Mouse (Mus musculus) midbrain, embryonic 10.5 days (tissue): Measurements from ENCODE around the gene Ppp1ca. TPM values are rescaled to one million over a fixed set of nuclear protein-coding genes. Genes with fewer than 3 reads are reported as not detected.

Experiments
- DNase-seq: peaks from one replicate; pipeline ENCODE4 v3.0.0-alpha.2; 2017; ENCODE audit warnings: low spot score
- H3K27ac ChIP-seq: fragments of 300-500 bp; sonication (generic); replicated peaks from 2 replicates; pipeline ENCODE4 v1.5.1; 2016; ENCODE audit warnings: mild to moderate bottlenecking
- H3K27me3 ChIP-seq: fragments of 300-500 bp; sonication (generic); 2 replicates; pipeline ENCODE4 v1.6.1; 2016; ENCODE audit warnings: low read depth, mild to moderate bottlenecking; ENCODE audit not compliant: poor library complexity, severe bottlenecking
- H3K36me3 ChIP-seq: fragments of 300-500 bp; sonication (generic); 2 replicates; pipeline ENCODE4 v1.6.1; 2016; ENCODE audit warnings: mild to moderate bottlenecking, moderate library complexity
- H3K4me1 ChIP-seq: fragments of 300-500 bp; sonication (generic); 2 replicates; pipeline ENCODE4 v1.6.1; 2016
- H3K4me3 ChIP-seq: fragments of 300-500 bp; sonication (generic); 2 replicates; pipeline ENCODE4 v1.5.1; 2016; ENCODE audit warnings: mild to moderate bottlenecking, moderate library complexity
- H3K9me3 ChIP-seq: fragments of 300-500 bp; sonication (generic); replicated peaks from 2 replicates; pipeline ENCODE4 v1.6.1; 2016; ENCODE audit warnings: mild to moderate bottlenecking
- WGBS: fragments of 180-500 bp; shearing (Covaris S2); methylation state at CpG from one replicate; pipeline ENCODE4 v1.1.7; 2016; 5-methylcytosine and 5-hydroxymethylcytosine counted together
- polyA plus RNA-seq: library from polyadenylated mRNA; unstranded; fragments of >200 nt; fragmentation: Nextera tagmentation; extraction: Ambion mirVana; gene quantifications from 2 replicates; pipeline ENCODE4 v1.2.1, GENCODE M21; 2016

Ppp1ca gene
- polyA plus RNA-seq: 1,003 and 1,059 TPM in 2 replicates

GRCm38 (mm10) chr19:4191528-4192250, at the start of gene Ppp1ca:
Gene Ppp1ca, plus strand, starts transcription at chr19:4192065.
- H3K27ac ChIP-seq: peak within 1 kb of the TSS; percentile 97
- H3K27me3 ChIP-seq: no peaks in the 10 kb centered on the region
- H3K4me1 ChIP-seq: peaks cover 41% of the 10 kb centered on the region
- H3K9me3 ChIP-seq: no peaks in the 10 kb centered on the region
- DNase-seq: peak; percentile 97
- WGBS: 8% methylated on average over 37 of the region's 47 CpGs
- peak within 1 kb of the TSS; percentile 96 for H3K4me3 ChIP-seq
- peaks cover 37% of the 10 kb centered on the region for H3K36me3 ChIP-seq

- Histone ChIP-seq H3K27ac (no peak overlapping the region; the same call in 1 of the 2 replicates), H3K4me1 (peaks cover 28% of the 10 kb centered on the region), H3K36me3 (no peaks in the 10 kb centered on the region), H3K27me3 (no peaks in the 10 kb centered on the region), H3K4me3 (no peak overlapping the region), H3K9me3 (peaks cover 6% of the 10 kb centered on the region; the same call in 1 of the 2 replicates)
- WGBS: 93% methylated on average over 18 of the region's 18 CpGs
- no peak for DNase-seq
Measured at GRCm38 (mm10) chr19:4142416-4143173, 49.3 kb upstream of the Ppp1ca start.

- H3K27me3 ChIP-seq: no peaks in the 10 kb centered on the region
- H3K4me1 ChIP-seq: peaks cover 33% of the 10 kb centered on the region
- peak within 1 kb of the TSS; percentile 14; the same call in 1 of the 2 replicates for H3K27ac ChIP-seq
- 83% methylated on average over 7 of the region's 7 CpGs for WGBS
- no peak within 1 kb of the TSS for H3K4me3 ChIP-seq
- DNase-seq: no peak
- H3K36me3 ChIP-seq: no peaks in the 10 kb centered on the region
- peaks cover 6% of the 10 kb centered on the region; the same call in 1 of the 2 replicates for H3K9me3 ChIP-seq
Measured at GRCm38 (mm10) chr19:4143759-4144268, 48.1 kb upstream of the Ppp1ca start, which contains the start of gene Cabp4. Gene Cabp4, minus strand, starts transcription at chr19:4144033.

GRCm38 (mm10) chr19:4144550-4145498, 47.0 kb upstream of the Ppp1ca start:
- H3K27me3 ChIP-seq: no peaks in the 10 kb centered on the region
- no peak for DNase-seq
- H3K27ac ChIP-seq: 0 out of 2 replicates have a peak overlapping the region, but pooled peaks have one; percentile 14
- peaks cover 33% of the 10 kb centered on the region for H3K4me1 ChIP-seq
- 87% methylated on average over 16 of the region's 16 CpGs for WGBS
- H3K36me3 ChIP-seq: peaks cover 1% of the 10 kb centered on the region; the same call in 1 of the 2 replicates
- H3K9me3 ChIP-seq: peaks cover 6% of the 10 kb centered on the region; the same call in 1 of the 2 replicates
- H3K4me3 ChIP-seq: no peak overlapping the region

GRCm38 (mm10) chr19:4145936-4146335, 45.9 kb upstream of the Ppp1ca start:
- DNase-seq: no peak
- Histone ChIP-seq H3K9me3 (peaks cover 6% of the 10 kb centered on the region; the same call in 1 of the 2 replicates), H3K27me3 (no peaks in the 10 kb centered on the region), H3K27ac (no peak overlapping the region), H3K36me3 (peaks cover 12% of the 10 kb centered on the region), H3K4me1 (peaks cover 34% of the 10 kb centered on the region), H3K4me3 (no peak overlapping the region)
- 87% methylated on average over 5 of the region's 5 CpGs for WGBS

GRCm38 (mm10) chr19:4146366-4147021, 45.4 kb upstream of the Ppp1ca start:
- DNase-seq: no peak
- Histone ChIP-seq H3K4me3 (no peak overlapping the region), H3K36me3 (peaks cover 18% of the 10 kb centered on the region), H3K27me3 (no peaks in the 10 kb centered on the region), H3K4me1 (peaks cover 34% of the 10 kb centered on the region), H3K9me3 (peaks cover 6% of the 10 kb centered on the region; the same call in 1 of the 2 replicates), H3K27ac (no peak overlapping the region)
- WGBS: 59% methylated on average over 12 of the region's 12 CpGs

GRCm38 (mm10) chr19:4147022-4147405, 44.9 kb upstream of the Ppp1ca start:
- Histone ChIP-seq H3K27ac (no peak overlapping the region), H3K36me3 (peaks cover 23% of the 10 kb centered on the region), H3K4me1 (peaks cover 34% of the 10 kb centered on the region), H3K9me3 (peaks cover 6% of the 10 kb centered on the region; the same call in 1 of the 2 replicates), H3K27me3 (no peaks in the 10 kb centered on the region), H3K4me3 (no peak overlapping the region)
- 47% methylated on average over 3 of the region's 3 CpGs for WGBS
- DNase-seq: no peak

GRCm38 (mm10) chr19:4147782-4148490, 43.9 kb upstream of the Ppp1ca start:
- Histone ChIP-seq H3K27me3 (no peaks in the 10 kb centered on the region), H3K4me3 (peak overlapping the region; percentile 84), H3K27ac (peak overlapping the region; percentile 87), H3K9me3 (peaks cover 6% of the 10 kb centered on the region; the same call in 1 of the 2 replicates), H3K4me1 (peaks cover 31% of the 10 kb centered on the region), H3K36me3 (peaks cover 31% of the 10 kb centered on the region)
- WGBS: 34% methylated on average over 9 of the region's 9 CpGs
- no peak for DNase-seq

- peak within 1 kb of the TSS; percentile 87 for H3K27ac ChIP-seq
- H3K27me3 ChIP-seq: no peaks in the 10 kb centered on the region
- H3K9me3 ChIP-seq: peaks cover 6% of the 10 kb centered on the region; the same call in 1 of the 2 replicates
- H3K4me1 ChIP-seq: peaks cover 31% of the 10 kb centered on the region
- H3K4me3 ChIP-seq: peak within 1 kb of the TSS; percentile 84
- H3K36me3 ChIP-seq: peaks cover 37% of the 10 kb centered on the region
- DNase-seq: peak; percentile 95
- WGBS: under 1% methylated on average over 33 of the region's 33 CpGs
Measured at GRCm38 (mm10) chr19:4148491-4148806, 43.4 kb upstream of the Ppp1ca start, which contains the start of gene Coro1b. Gene Coro1b, plus strand, starts transcription at chr19:4148619.

- 11% methylated on average over 8 of the region's 8 CpGs for WGBS
Measured at GRCm38 (mm10) chr19:4148819-4149218, 43.0 kb upstream of the Ppp1ca start.

GRCm38 (mm10) chr19:4149283-4149682, 42.6 kb upstream of the Ppp1ca start:
- H3K4me3 ChIP-seq: peak overlapping the region; percentile 84
- WGBS: 91% methylated on average over 11 of the region's 11 CpGs
- H3K4me1 ChIP-seq: peaks cover 31% of the 10 kb centered on the region
- H3K27me3 ChIP-seq: no peaks in the 10 kb centered on the region
- DNase-seq: no peak
- H3K27ac ChIP-seq: peak overlapping the region; percentile 87
- H3K36me3 ChIP-seq: peaks cover 44% of the 10 kb centered on the region
- H3K9me3 ChIP-seq: peaks cover 6% of the 10 kb centered on the region; the same call in 1 of the 2 replicates

More at GRCm38 (mm10) chr19:4148819-4149218, 43.0 kb upstream of the Ppp1ca start:
- no peak for DNase-seq
- Histone ChIP-seq H3K9me3 (peaks cover 6% of the 10 kb centered on the region; the same call in 1 of the 2 replicates), H3K4me3 (peak overlapping the region; percentile 84), H3K36me3 (peaks cover 40% of the 10 kb centered on the region), H3K27me3 (no peaks in the 10 kb centered on the region), H3K27ac (peak overlapping the region; percentile 87), H3K4me1 (peaks cover 31% of the 10 kb centered on the region)
